Mouse (Mus musculus) testis, adult 2 months (tissue): ENCODE results near the gene Ubxn10.

Experiments used
- CTCF ChIP-seq: fragments of 200-500 bp; IDR thresholded peaks from 2 replicates; pipeline ENCODE4 v1.5.1; 2012; ENCODE audit warnings: low read depth, mild to moderate bottlenecking, inconsistent platforms, low read length, moderate library complexity; ENCODE audit not compliant: control insufficient read depth, insufficient read depth, insufficient replicate concordance
- POLR2A ChIP-seq: fragments of 200-500 bp; IDR thresholded peaks from 2 replicates; pipeline ENCODE4 v1.6.1; 2012; ENCODE audit warnings: low read depth, mild to moderate bottlenecking, inconsistent platforms, low read length, moderate library complexity; ENCODE audit not compliant: control insufficient read depth

DNA sequence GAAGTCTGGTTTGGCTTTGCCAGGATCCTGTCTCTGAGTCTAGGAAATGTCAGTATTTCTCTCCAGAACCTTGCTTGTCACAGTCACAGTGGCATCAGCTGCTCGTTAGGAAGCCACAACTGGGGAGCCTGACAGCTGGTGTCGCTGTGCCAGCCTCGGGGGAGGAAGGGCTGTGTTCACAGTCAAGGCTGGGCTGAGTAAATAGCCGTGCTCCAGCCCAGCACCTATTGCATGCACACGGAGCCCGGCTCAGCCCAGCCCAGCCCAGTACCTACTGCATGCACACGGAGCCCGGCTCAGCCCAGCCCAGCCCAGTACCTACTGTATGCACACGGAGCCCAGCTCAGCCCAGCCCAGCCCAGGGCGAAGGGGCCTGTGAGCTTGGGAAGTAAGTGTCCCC lies 10.9 kb upstream of the Ubxn10 start:
- TF ChIP-seq CTCF (no peak), POLR2A (no peak)
